Mouse (Mus musculus) thymus, adult 2 months (tissue): ENCODE results near the gene Grrp1. TPM values are rescaled to one million over a fixed set of nuclear protein-coding genes. Genes with fewer than 3 reads are reported as not detected.
"Not testable (repeated sequence)": the region's sequence is repeated elsewhere in the genome, so short reads cannot be mapped to it uniquely, and the experiment has no call there.

Experiments used
- DNase-seq: peaks from one replicate; pipeline ENCODE4 v3.0.0; 2021
- H3K27ac ChIP-seq: fragments of 200-500 bp; 2 replicates; pipeline ENCODE4 v1.5.1; 2012; ENCODE audit warnings: low read length, control low read depth; ENCODE audit not compliant: control insufficient read depth, insufficient read depth
- H3K27me3 ChIP-seq: fragments of 200-500 bp; 2 replicates; pipeline ENCODE4 v1.6.1; 2012; ENCODE audit warnings: mild to moderate bottlenecking, low read length, moderate library complexity, mixed read lengths; ENCODE audit not compliant: control insufficient read depth, insufficient read depth
- H3K36me3 ChIP-seq: fragments of 200-500 bp; 2 replicates; pipeline ENCODE4 v1.6.1; 2012; ENCODE audit warnings: mild to moderate bottlenecking, low read length, moderate library complexity; ENCODE audit not compliant: control insufficient read depth, insufficient read depth
- H3K4me1 ChIP-seq: fragments of 200-500 bp; replicated peaks from 2 replicates; pipeline ENCODE4 v1.6.1; 2012; ENCODE audit warnings: low read length; ENCODE audit not compliant: control insufficient read depth, insufficient read depth
- H3K4me3 ChIP-seq: fragments of 200-500 bp; 2 replicates; pipeline ENCODE4 v1.5.1; 2012; ENCODE audit warnings: mild to moderate bottlenecking, low read length, control low read depth, moderate library complexity; ENCODE audit not compliant: control insufficient read depth, insufficient read depth
- CTCF ChIP-seq: fragments of 200-500 bp; IDR thresholded peaks from 2 replicates; pipeline ENCODE4 v1.5.1; 2012; ENCODE audit warnings: mild to moderate bottlenecking, control low read depth, low read length, moderate library complexity, borderline replicate concordance; ENCODE audit not compliant: control insufficient read depth, poor library complexity, insufficient read depth; ENCODE audit errors: extremely low read depth
- POLR2A ChIP-seq: fragments of 200-500 bp; IDR thresholded peaks from 2 replicates; pipeline ENCODE4 v1.6.1; 2012; ENCODE audit warnings: mild to moderate bottlenecking, low read length, control low read depth, moderate library complexity; ENCODE audit not compliant: control insufficient read depth, poor library complexity, insufficient read depth; ENCODE audit errors: extremely low read depth
- WGBS: fragments of 180-500 bp; shearing (Covaris S2); methylation state at CpG from one replicate; pipeline ENCODE4 v1.1.7; 2018; 5-methylcytosine and 5-hydroxymethylcytosine counted together
- polyA plus RNA-seq: library from polyadenylated mRNA; depleted of rRNA; stranded (reverse); fragments of >200 nt; gene quantifications from 2 replicates; pipeline ENCODE4 v1.2.3, GENCODE M21; 2012

Grrp1 gene
- polyA plus RNA-seq, 1 experiment = 6.6 TPM

DNA sequence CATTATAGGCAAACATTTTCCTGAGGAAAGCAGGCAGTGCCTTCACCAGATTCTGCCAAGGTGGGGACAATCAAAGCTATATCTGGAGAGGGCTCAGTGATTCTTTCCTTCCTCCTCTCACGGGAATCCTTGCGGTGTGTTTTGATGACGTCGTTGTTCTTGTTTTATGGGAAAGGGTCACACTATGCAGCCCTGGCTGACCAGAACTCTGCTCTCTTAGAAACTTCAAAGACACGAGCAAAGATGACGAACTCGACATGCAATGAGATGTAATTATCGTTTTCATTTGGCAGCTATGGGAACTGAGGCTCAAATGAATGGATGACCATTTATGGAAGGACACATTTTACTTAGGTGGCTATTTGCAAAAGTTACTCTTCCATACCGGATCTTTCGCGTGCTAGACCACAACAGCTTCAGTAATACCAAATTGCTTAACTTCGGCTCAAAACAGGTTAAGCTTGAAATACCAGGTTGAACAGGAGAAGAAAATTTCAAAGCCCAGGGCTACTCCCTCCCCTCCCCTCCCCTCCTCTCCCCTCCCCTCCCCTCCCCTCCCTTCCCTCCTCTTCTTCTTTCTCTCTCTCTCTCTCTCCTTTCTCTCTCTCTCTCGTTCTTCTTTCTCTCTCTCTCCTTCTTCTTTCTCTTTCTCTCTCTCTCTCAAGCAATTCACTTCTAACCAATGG is 19.0 kb upstream of the Grrp1 start:
- TF ChIP-seq POLR2A = no peak
- TF ChIP-seq CTCF = no peak
- Histone ChIP-seq H3K4me1 (peaks cover 10% of the 10 kb centered on the region), H3K4me3 (no peak overlapping the region), H3K36me3 (peaks cover 11% of the 10 kb centered on the region; the same call in 1 of the 2 replicates), H3K27me3 (no peaks in the 10 kb centered on the region), H3K27ac (peak overlapping the region; percentile 99)
- no peak for DNase-seq
- WGBS = 6% methylated on average over 13 of the region's 13 CpGs

DNA sequence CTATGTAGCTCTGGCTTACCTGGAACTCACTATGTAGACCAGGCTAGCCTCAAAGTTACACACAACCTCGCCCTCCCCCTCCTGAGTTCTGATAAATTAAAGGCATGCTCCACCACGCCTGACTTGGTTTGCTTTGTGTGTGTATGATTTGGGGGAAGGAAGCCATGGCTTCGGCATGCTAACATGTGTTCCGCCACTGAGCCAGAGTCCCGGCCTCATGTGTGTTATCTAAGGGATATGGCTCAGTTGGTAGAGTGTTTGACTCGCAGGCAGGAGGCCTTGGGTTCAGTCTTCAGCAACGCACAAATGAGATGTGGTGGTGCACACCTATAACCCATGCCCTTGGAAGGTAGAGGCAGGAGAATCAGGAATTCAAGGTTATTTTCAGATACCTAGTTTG is 18.1 kb upstream of the Grrp1 start:
- Histone ChIP-seq H3K27me3 (no peaks in the 10 kb centered on the region), H3K4me1 (peaks cover 10% of the 10 kb centered on the region), H3K4me3 (no peak overlapping the region), H3K36me3 (peaks cover 4% of the 10 kb centered on the region; the same call in 1 of the 2 replicates), H3K27ac (no peak overlapping the region)
- no peak for DNase-seq
- TF ChIP-seq POLR2A = no peak
- no peak for TF ChIP-seq CTCF
- 96% methylated on average over 7 of the region's 7 CpGs for WGBS

DNA sequence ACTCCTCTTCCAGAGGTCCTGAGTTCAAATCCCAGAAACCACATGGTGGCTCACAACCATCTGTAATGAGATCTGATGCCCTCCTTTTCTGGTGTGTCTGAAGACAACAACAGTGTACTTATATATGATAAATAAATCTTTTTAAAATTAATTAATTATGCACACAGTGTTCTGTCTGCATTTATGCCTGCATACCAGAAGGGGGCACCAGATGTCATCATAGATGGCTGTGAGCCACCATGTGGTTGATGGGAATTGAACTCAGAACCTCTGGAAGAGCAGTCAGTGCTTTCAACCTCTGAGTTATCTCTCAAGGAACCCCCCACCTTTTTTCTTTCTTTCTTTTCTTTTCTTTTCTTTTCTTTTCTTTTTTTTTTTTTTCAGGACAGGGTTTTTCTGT is 15.7 kb upstream of the Grrp1 start:
- not testable (repeated sequence) for H3K27ac ChIP-seq, H3K36me3 ChIP-seq, H3K4me3 ChIP-seq, H3K27me3 ChIP-seq, DNase-seq
- H3K4me1 ChIP-seq = peaks cover 10% of the 10 kb centered on the region

DNA sequence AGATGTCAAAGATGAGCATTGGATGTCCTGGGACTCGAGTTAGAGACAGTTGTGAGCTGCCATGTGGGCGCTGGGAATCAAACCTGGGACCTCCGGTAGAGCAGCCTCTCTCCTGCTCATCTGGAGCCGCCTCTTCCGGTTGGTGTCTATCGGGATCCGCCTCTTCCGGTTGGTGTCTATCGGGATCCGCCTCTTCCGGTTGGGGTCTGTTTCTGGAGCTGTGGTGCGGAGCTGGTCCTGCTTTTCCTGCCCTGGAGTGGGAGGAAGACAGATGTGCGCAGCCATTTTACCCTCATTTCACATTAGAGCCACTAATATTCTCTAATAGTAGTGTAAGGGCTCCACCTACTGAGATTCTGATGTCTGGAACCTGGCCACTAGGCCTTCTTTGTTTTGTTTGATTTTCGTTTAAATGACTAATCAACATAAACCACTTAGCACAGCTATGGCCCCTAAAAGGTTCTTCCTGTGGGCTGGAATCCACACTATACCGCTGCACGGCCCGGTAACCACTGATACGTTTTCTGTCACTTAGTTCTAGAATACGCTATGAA is 14.3 kb upstream of the Grrp1 start:
- 70% methylated on average over 19 of the region's 19 CpGs for WGBS
- H3K4me3 ChIP-seq = no peak overlapping the region
- no peak overlapping the region for H3K27ac ChIP-seq
- TF ChIP-seq CTCF (no peak), POLR2A (no peak)
- no peaks in the 10 kb centered on the region for H3K27me3 ChIP-seq
- no peak for DNase-seq
- H3K36me3 ChIP-seq = no peaks in the 10 kb centered on the region
- peaks cover 5% of the 10 kb centered on the region for H3K4me1 ChIP-seq

DNA sequence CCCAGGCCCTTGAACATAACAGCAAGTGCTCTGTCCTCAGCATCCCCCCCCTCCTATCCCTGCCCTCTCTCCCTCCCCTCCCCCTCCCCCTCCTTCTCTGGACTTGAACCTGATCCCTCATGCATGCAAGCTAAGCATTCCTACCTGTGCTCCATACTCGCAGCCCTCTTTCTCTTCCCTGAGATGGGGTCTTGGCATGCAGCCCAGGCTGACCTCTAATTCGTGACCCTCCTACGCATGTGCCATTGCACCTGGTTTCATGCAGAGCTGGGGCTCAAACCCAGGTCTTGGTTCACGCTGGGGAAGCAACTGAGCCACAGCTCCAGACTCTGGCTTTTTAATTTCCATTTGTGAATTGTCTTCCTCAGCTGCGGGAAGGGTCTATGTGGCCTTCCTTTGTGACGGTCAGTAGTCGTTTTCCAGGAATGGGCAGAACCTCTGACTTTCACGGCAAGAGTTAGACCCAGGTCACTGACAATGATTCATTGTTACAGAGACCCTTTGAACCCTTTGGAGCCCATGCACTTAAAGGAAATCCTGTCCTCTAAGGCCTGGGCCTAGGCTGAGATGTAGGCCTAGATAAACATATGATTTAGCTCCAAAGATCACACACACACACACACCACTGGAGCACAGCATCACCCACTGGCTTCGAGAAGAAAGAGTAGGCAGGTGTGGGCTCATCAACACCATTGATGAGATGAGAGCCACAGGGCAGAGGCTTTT is 12.1 kb upstream of the Grrp1 start:
- Histone ChIP-seq H3K27me3 (no peaks in the 10 kb centered on the region), H3K27ac (no peak overlapping the region), H3K4me1 (no peaks in the 10 kb centered on the region), H3K36me3 (no peaks in the 10 kb centered on the region), H3K4me3 (no peak overlapping the region)
- 86% methylated on average over 9 of the region's 9 CpGs for WGBS
- TF ChIP-seq POLR2A (no peak), CTCF (no peak)
- no peak for DNase-seq

DNA sequence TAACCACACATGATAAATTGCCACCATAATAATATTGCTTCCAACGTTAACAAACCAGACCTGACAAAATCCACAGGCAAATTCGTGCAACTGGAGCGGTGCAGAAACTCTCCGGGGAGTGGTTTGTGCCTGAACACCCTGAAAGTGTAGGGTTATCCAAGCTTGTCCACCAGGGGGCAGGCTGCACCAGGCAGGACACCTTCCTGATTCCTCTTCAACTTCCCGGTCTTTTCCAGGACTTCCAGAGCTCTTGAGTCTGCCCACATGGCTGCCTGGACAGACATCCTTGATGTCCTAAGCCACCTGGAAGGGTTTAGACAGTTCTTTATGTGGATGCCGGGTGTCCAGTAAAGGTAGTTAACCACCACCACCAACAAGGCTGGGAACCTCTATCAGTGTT is 9.3 kb upstream of the Grrp1 start:
- Histone ChIP-seq H3K36me3 (no peaks in the 10 kb centered on the region), H3K4me3 (no peak overlapping the region), H3K4me1 (peaks cover 3% of the 10 kb centered on the region), H3K27me3 (no peaks in the 10 kb centered on the region), H3K27ac (no peak overlapping the region)
- TF ChIP-seq CTCF (peak; percentile 68; the same call in 1 of the 2 replicates), POLR2A (no peak)
- peak; percentile 48 for DNase-seq
- 46% methylated on average over 6 of the region's 6 CpGs for WGBS
